In genomic region chr6:48593158-48594042, GRCm38 (mm10) we compare ENCODE assay signal across 8 mouse cellular contexts. TPM values are rescaled to one million over a fixed set of nuclear protein-coding genes. Genes with fewer than 3 reads are reported as not detected.
DNase-seq lines count a peak whose midpoint lies in the region; ATAC-seq and TF ChIP-seq lines count a peak whose summit lies in the region.

Gene Repin1, plus strand, starts transcription at chr6:48593883.
Gene Gm44965, plus strand, starts transcription at chr6:48593941.

- peak within 1 kb of the TSS; percentile 95 for H3K27ac ChIP-seq in forebrain, postnatal 0 days (ENCODE audit: low read depth, low read length)
- peak within 1 kb of the TSS; percentile 99 for H3K27ac ChIP-seq in layer of hippocampus, adult 2 months
- peak within 1 kb of the TSS; percentile 95 for H3K27ac ChIP-seq in neural tube, embryonic 13.5 days (replicated peaks)
- peak within 1 kb of the TSS; percentile 91 for H3K27ac ChIP-seq in stomach, postnatal 0 days (replicated peaks)

- peak; percentile 97 for DNase-seq in cerebellum, adult 11-12 months
- peak; percentile 91 for DNase-seq in forebrain, postnatal 0 days
- peak; percentile 96 for DNase-seq in heart, postnatal 36 days
- DNase-seq in layer of hippocampus, adult 2 months (ENCODE audit: low spot score in 2 of 2) = peak; percentile 86 to 93
- peak; percentile 91 to 93 for DNase-seq in lung, adult 18-20 months
- DNase-seq in stomach, postnatal 0 days (ENCODE audit: low spot score) = peak; percentile 91

- WGBS in forebrain, postnatal 0 days = 2% methylated on average over 45 of the region's 45 CpGs
- 4% methylated on average over 45 of the region's 45 CpGs for WGBS in neural tube, embryonic 13.5 days
- 7% methylated on average over 44 of the region's 45 CpGs for WGBS in stomach, postnatal 0 days

- no peaks in the 10 kb centered on the region for H3K9me3 ChIP-seq in E14TG2a.4 (ENCODE audit: low read length)
- peaks cover 12% of the 10 kb centered on the region; the same call in 1 of the 2 replicates for H3K9me3 ChIP-seq in forebrain, postnatal 0 days (ENCODE audit: low read length)
- H3K9me3 ChIP-seq in neural tube, embryonic 13.5 days = peaks cover 29% of the 10 kb centered on the region
- no peaks in the 10 kb centered on the region for H3K9me3 ChIP-seq in stomach, postnatal 0 days (ENCODE audit: control insufficient read depth, low read length)

- TF ChIP-seq EP300 in stomach, postnatal 0 days (optimal IDR thresholded peaks at IDR 0.05) = no peak

- peak; percentile 91 for ATAC-seq in forebrain, postnatal 0 days
- peak; percentile 94 for ATAC-seq in neural tube, embryonic 13.5 days (ENCODE audit: low read depth)
- ATAC-seq in stomach, postnatal 0 days (ENCODE audit: low FRiP score, low TSS enrichment) = peak; percentile 91

- H3K4me3 ChIP-seq in E14TG2a.4 (replicated peaks; ENCODE audit: low read length) = peak within 1 kb of the TSS; percentile 82
- peak within 1 kb of the TSS; percentile 65 for H3K4me3 ChIP-seq in forebrain, postnatal 0 days (ENCODE audit: low read depth, low read length)
- H3K4me3 ChIP-seq in layer of hippocampus, adult 2 months = peak within 1 kb of the TSS; percentile 87
- H3K4me3 ChIP-seq in neural tube, embryonic 13.5 days = peak within 1 kb of the TSS; percentile 75
- peak within 1 kb of the TSS; percentile 73 for H3K4me3 ChIP-seq in stomach, postnatal 0 days (ENCODE audit: low read depth, low read length)

- H3K36me3 ChIP-seq in E14TG2a.4 (ENCODE audit: insufficient read depth, low read length) = no peaks in the 10 kb centered on the region
- peaks cover 21% of the 10 kb centered on the region for H3K36me3 ChIP-seq in forebrain, postnatal 0 days (ENCODE audit: insufficient read depth)
- peaks cover 33% of the 10 kb centered on the region for H3K36me3 ChIP-seq in neural tube, embryonic 13.5 days
- peaks cover 19% of the 10 kb centered on the region for H3K36me3 ChIP-seq in stomach, postnatal 0 days (ENCODE audit: control insufficient read depth, insufficient read depth, low read length)

- peak within 1 kb of the TSS; percentile 90 for H3K9ac ChIP-seq in forebrain, postnatal 0 days
- H3K9ac ChIP-seq in neural tube, embryonic 13.5 days = peak within 1 kb of the TSS; percentile 90
- peak within 1 kb of the TSS; percentile 92 for H3K9ac ChIP-seq in stomach, postnatal 0 days (ENCODE audit: low read length)

- intact Hi-C loops in heart, postnatal 36 days (cut with DNase I) = no loop called here

- H3K4me1 ChIP-seq in E14TG2a.4 (replicated peaks; ENCODE audit: low read depth, low read length) = peaks cover 39% of the 10 kb centered on the region
- H3K4me1 ChIP-seq in forebrain, postnatal 0 days (ENCODE audit: insufficient read depth) = 0 out of 2 replicates have a peak, but pooled peaks cover 3% of the 10 kb centered on the region
- peaks cover 22% of the 10 kb centered on the region for H3K4me1 ChIP-seq in neural tube, embryonic 13.5 days (replicated peaks)
- peaks cover 11% of the 10 kb centered on the region; the same call in 1 of the 2 replicates for H3K4me1 ChIP-seq in stomach, postnatal 0 days (replicated peaks; ENCODE audit: control insufficient read depth, insufficient read depth)

- peaks cover 81% of the 10 kb centered on the region for H3K27me3 ChIP-seq in E14TG2a.4 (ENCODE audit: insufficient read depth, low read length)
- no peaks in the 10 kb centered on the region for H3K27me3 ChIP-seq in forebrain, postnatal 0 days (ENCODE audit: insufficient read depth, low read length)
- H3K27me3 ChIP-seq in neural tube, embryonic 13.5 days = no peaks in the 10 kb centered on the region
- H3K27me3 ChIP-seq in stomach, postnatal 0 days (ENCODE audit: control insufficient read depth, insufficient read depth, low read length) = no peaks in the 10 kb centered on the region

- no peak for TF ChIP-seq CTCF in E14TG2a.4 (conservative IDR thresholded peaks at IDR 0.05; ENCODE audit: low read length)
- TF ChIP-seq CTCF in forebrain, postnatal 0 days (IDR thresholded peaks at IDR 0.05; ENCODE audit: low read depth) = peak; percentile 49; the same call in 1 of the 2 replicates
- peak; percentile 75 for TF ChIP-seq CTCF in layer of hippocampus, adult 2 months (conservative IDR thresholded peaks at IDR 0.05)
- peak; percentile 64 for TF ChIP-seq CTCF in stomach, postnatal 0 days (IDR thresholded peaks at IDR 0.05; ENCODE audit: low read depth)

- peak within 1 kb of the TSS; percentile 80 for H3K4me2 ChIP-seq in forebrain, postnatal 0 days (ENCODE audit: low read depth)
- H3K4me2 ChIP-seq in neural tube, embryonic 13.5 days = peak within 1 kb of the TSS; percentile 86
- peak within 1 kb of the TSS; percentile 86 for H3K4me2 ChIP-seq in stomach, postnatal 0 days (replicated peaks; ENCODE audit: low read depth)

RNA-seq across cellular contexts. Expression of gene Repin1, which starts in this region (rescaled TPM):
- 40.7 and 55.0 TPM in 2 replicates for total RNA-seq in forebrain, postnatal 0 days (2014; rRNA removed)
- 26.4 and 29.3 TPM in 2 replicates for polyA plus RNA-seq in forebrain, postnatal 0 days (2015; fragmentation: Nextera tagmentation; extraction: Ambion mirVana)
- total RNA-seq in heart, postnatal 36 days (2021) = 10 to 100 TPM; 27.3 to 33.7 TPM
- total RNA-seq in layer of hippocampus, adult 2 months (2021) = 10 to 100 TPM; 48.6 to 53.1 TPM
- polyA plus RNA-seq in neural tube, embryonic 13.5 days (2015; fragmentation: Nextera tagmentation; extraction: Ambion mirVana) = 38.0 and 40.3 TPM in 2 replicates
- polyA plus RNA-seq in stomach, postnatal 0 days (2015; fragmentation: Nextera tagmentation; extraction: Ambion mirVana) = 11.6 and 12.9 TPM in 2 replicates

RNA-seq across cellular contexts. Expression of gene Gm44965, which starts in this region (rescaled TPM):
- total RNA-seq in forebrain, postnatal 0 days (2014; rRNA removed) = not detected in 2 replicates
- polyA plus RNA-seq in forebrain, postnatal 0 days (2015; fragmentation: Nextera tagmentation; extraction: Ambion mirVana) = 1.2 TPM in 1 of 2 replicates, not detected in the other
- total RNA-seq in heart, postnatal 36 days (2021) = 1 to 10 TPM in 1 of 2 experiments, not detected in 1; 3.7 TPM
- total RNA-seq in layer of hippocampus, adult 2 months (2021) = not detected
- not detected in 2 replicates for polyA plus RNA-seq in neural tube, embryonic 13.5 days (2015; fragmentation: Nextera tagmentation; extraction: Ambion mirVana)
- polyA plus RNA-seq in stomach, postnatal 0 days (2015; fragmentation: Nextera tagmentation; extraction: Ambion mirVana) = not detected in 2 replicates

Comparison
In these comparisons a context has a peak if more than half of its experiments do, and no peak if none do; other contexts are left out.
1. Peak in every context shown above with its lines: DNase-seq, ATAC-seq, H3K4me3 ChIP-seq and H3K27ac ChIP-seq.